Mouse (Mus musculus) liver, embryonic 13.5 days (tissue): ENCODE results near the gene Sh3bp2. TPM values are rescaled to one million over a fixed set of nuclear protein-coding genes. Genes with fewer than 3 reads are reported as not detected.
A peak's percentile ranks its signal among the peaks of the same experiment; 100 is the strongest.
"Not testable (repeated sequence)": the region's sequence is repeated elsewhere in the genome, so short reads cannot be mapped to it uniquely, and the experiment has no call there.

Source experiments
- ATAC-seq: fragments of 200-750 bp; cut with Nextera tagmentation; 2 replicates; pipeline ENCODE4 v1.8.0; 2017; ENCODE audit warnings: low read depth, mild to moderate bottlenecking, moderate number of reproducible peaks, moderate library complexity
- DNase-seq: peaks from one replicate; pipeline ENCODE4 v3.0.0; 2022
- H3K27ac ChIP-seq: fragments of 300-500 bp; sonication (generic); 2 replicates; pipeline ENCODE4 v1.5.1; 2015; ENCODE audit warnings: moderate library complexity, mild to moderate bottlenecking, inconsistent platforms
- H3K27me3 ChIP-seq: fragments of 300-500 bp; sonication (generic); 2 replicates; pipeline ENCODE4 v1.6.1; 2015; ENCODE audit warnings: mild to moderate bottlenecking, inconsistent platforms
- H3K36me3 ChIP-seq: fragments of 300-500 bp; sonication (generic); 2 replicates; pipeline ENCODE4 v1.6.1; 2015; ENCODE audit warnings: mild to moderate bottlenecking, inconsistent platforms
- H3K4me1 ChIP-seq: fragments of 300-500 bp; sonication (generic); replicated peaks from 2 replicates; pipeline ENCODE4 v1.6.1; 2015; ENCODE audit warnings: inconsistent platforms
- H3K4me2 ChIP-seq: fragments of 300-500 bp; sonication (generic); 2 replicates; pipeline ENCODE4 v1.6.1; 2015; ENCODE audit warnings: inconsistent platforms, mild to moderate bottlenecking, moderate library complexity
- H3K4me3 ChIP-seq: fragments of 300-500 bp; sonication (generic); replicated peaks from 2 replicates; pipeline ENCODE4 v1.5.1; 2015; ENCODE audit warnings: mild to moderate bottlenecking, inconsistent platforms
- H3K9ac ChIP-seq: fragments of 300-500 bp; sonication (generic); 2 replicates; pipeline ENCODE4 v1.6.1; 2015; ENCODE audit warnings: mild to moderate bottlenecking, inconsistent platforms
- H3K9me3 ChIP-seq: fragments of 300-500 bp; sonication (generic); replicated peaks from 2 replicates; pipeline ENCODE4 v1.6.1; 2016; ENCODE audit warnings: inconsistent platforms
- WGBS: fragments of 180-500 bp; shearing (Covaris S2); methylation state at CpG from one replicate; pipeline ENCODE4 v1.1.7; 2015; ENCODE audit not compliant: insufficient replicate concordance; 5-methylcytosine and 5-hydroxymethylcytosine counted together
- microRNA-seq: library from miRNA; unstranded; fragments of <30 nt; microRNA quantifications from one replicate; pipeline ENCODE4, GENCODE M21; 2016
- polyA plus RNA-seq: library from polyadenylated mRNA; unstranded; fragments of >200 nt; fragmentation: Nextera tagmentation; extraction: Ambion mirVana; gene quantifications from 2 replicates; pipeline ENCODE4 v1.2.1, GENCODE M21; 2015

Sh3bp2 gene
- polyA plus RNA-seq, 1 experiment from 2014 or later, result 2.4 TPM

DNA sequence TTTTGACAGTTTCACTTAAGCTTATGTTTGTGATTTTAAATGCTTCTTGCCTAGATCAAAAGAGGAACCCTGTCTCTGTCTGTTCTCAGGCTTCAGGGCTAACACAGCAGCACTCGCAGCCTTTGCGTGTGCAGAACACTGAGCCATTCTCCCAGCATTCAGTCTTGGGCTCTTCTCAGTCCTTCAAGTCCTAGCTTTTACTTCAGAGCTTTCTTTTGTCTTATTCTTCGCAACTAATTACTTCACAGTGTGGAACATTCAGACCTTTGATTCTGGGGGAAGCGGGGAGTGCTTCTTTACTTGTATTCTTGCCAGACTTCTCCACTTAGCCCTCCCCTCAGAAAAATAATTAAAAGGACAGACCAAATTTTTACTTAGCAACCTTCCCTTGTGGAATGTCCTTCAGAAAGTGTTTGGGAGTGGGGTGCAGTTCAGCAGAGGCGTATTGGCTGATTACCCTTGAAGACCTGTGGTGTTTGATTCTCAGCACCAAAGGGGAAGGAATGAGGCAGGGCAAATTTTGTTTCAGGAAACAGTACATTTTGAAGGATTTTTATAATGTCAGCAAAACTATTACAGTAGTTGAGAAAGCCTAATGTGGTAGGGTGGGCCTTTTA lies 65.9 kb downstream of the Sh3bp2 start:
- no peak for ATAC-seq
- Histone ChIP-seq H3K4me2 (no peak overlapping the region), H3K36me3 (peaks cover 42% of the 10 kb centered on the region), H3K9me3 (no peaks in the 10 kb centered on the region), H3K4me1 (peaks cover 46% of the 10 kb centered on the region), H3K9ac (no peak overlapping the region), H3K4me3 (no peak overlapping the region), H3K27me3 (no peaks in the 10 kb centered on the region), H3K27ac (no peak overlapping the region)
- WGBS, result 88% methylated on average over 5 of the region's 5 CpGs
- DNase-seq, result no peak

DNA sequence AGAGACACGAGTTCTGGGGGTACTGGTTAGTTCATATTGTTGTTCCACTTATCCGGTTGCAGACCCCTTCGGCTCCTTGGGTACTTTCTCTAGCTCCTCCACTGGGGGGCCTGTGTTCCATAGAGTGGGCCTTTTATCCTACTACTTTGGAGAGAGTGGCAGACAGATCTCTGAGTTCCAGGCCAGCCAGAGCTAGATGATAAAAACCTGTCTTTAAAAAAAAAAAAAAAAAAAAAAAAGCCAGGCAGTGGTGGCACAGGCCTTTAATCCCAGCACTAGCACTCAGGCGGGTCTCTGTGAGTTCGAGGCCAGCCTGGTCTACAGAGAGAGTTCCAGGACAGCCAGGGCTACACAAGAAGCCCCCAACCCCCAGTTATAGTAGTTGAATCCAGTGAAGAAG lies 66.6 kb downstream of the Sh3bp2 start:
- H3K27me3 ChIP-seq, ATAC-seq, H3K9me3 ChIP-seq, H3K27ac ChIP-seq, H3K9ac ChIP-seq, H3K4me2 ChIP-seq, DNase-seq, H3K4me3 ChIP-seq: not testable (repeated sequence)
- H3K36me3 ChIP-seq, result peaks cover 43% of the 10 kb centered on the region
- 82% methylated on average over 5 of the region's 5 CpGs for WGBS
- H3K4me1 ChIP-seq, result peaks cover 45% of the 10 kb centered on the region

DNA sequence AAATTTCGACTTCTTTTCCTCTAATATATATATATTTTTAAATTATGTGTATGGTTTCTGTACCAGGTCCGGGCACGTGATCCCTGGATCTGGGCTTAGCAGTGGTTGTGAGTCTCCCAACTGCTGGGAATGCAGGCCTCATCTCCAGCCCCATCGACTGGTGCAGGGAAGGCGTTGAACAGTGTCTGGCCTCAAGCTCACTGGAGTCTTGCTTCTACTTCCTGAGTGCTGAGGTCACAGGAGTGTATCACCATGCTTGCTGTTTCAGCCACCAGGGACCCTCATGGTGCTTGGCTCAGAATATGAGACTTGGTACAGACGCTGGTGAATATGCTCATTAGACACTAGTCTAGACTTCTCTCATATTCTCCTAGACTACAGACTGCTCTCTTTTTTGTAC lies 67.0 kb downstream of the Sh3bp2 start:
- DNase-seq, result no peak
- H3K36me3 ChIP-seq, result peaks cover 48% of the 10 kb centered on the region
- WGBS, result 93% methylated on average over 6 of the region's 6 CpGs
- H3K4me2 ChIP-seq, result no peak overlapping the region
- no peak overlapping the region for H3K4me3 ChIP-seq
- ATAC-seq, result no peak
- no peaks in the 10 kb centered on the region for H3K27me3 ChIP-seq
- H3K4me1 ChIP-seq, result peaks cover 45% of the 10 kb centered on the region
- no peak overlapping the region for H3K27ac ChIP-seq
- no peaks in the 10 kb centered on the region for H3K9me3 ChIP-seq
- no peak overlapping the region for H3K9ac ChIP-seq

DNA sequence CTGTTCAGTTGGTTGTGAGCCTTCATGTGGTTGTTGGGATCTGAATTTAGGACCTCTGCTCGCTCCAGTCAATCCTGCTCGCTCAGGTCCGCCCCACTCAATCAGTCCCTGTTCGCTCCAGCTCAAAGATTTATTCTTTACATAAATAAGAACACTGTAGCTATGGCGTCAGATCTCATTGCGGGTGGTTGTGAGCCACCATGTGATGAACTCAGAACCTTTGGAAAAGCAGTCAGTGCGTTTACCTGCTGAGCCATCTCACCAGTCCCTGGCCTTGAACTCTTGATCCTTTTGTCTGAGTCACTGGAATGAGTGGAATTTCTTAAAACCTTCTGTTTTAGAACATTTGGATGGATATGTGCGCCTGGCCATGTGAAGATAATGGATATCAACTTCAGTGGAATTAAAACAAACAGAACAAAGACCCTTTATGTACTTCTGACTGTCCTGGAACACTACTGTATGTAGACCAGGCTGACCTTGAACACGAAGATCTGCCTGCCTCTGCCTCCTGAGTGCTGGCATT lies 67.6 kb downstream of the Sh3bp2 start:
- H3K4me2 ChIP-seq, result no peak overlapping the region
- H3K4me3 ChIP-seq, result no peak overlapping the region
- WGBS, result 92% methylated on average over 9 of the region's 9 CpGs
- ATAC-seq (no peak), DNase-seq (no peak)
- no peaks in the 10 kb centered on the region for H3K9me3 ChIP-seq
- peaks cover 48% of the 10 kb centered on the region for H3K36me3 ChIP-seq
- no peak overlapping the region for H3K9ac ChIP-seq
- no peaks in the 10 kb centered on the region for H3K27me3 ChIP-seq
- no peak overlapping the region for H3K27ac ChIP-seq
- H3K4me1 ChIP-seq, result peaks cover 39% of the 10 kb centered on the region

DNA sequence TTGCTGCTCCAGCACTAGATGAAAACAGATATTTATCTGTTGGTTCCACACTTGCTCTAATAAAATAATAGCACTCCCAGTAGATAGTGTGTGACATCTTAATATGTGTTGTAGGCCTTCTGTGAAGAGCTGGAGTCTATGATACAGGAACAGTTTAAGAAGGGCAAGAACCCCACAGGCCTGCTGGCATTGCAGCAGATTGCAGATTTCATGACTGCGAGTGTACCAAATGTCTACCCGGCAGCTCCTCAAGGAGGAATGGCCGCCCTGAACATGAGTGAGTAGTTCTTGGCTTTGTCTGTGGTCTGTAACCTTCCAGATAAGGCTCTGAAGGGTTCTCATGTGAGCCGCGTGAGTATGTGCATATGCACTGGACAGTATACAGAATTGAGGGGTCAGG lies 78.9 kb downstream of the Sh3bp2 start:
- Histone ChIP-seq H3K4me3 (no peak overlapping the region), H3K4me2 (no peak overlapping the region), H3K4me1 (no peaks in the 10 kb centered on the region), H3K9me3 (no peaks in the 10 kb centered on the region), H3K27me3 (no peaks in the 10 kb centered on the region), H3K27ac (no peak overlapping the region), H3K9ac (no peak overlapping the region), H3K36me3 (peaks cover 91% of the 10 kb centered on the region)
- DNase-seq (no peak), ATAC-seq (no peak)
- WGBS, result 66% methylated on average over 5 of the region's 5 CpGs

DNA sequence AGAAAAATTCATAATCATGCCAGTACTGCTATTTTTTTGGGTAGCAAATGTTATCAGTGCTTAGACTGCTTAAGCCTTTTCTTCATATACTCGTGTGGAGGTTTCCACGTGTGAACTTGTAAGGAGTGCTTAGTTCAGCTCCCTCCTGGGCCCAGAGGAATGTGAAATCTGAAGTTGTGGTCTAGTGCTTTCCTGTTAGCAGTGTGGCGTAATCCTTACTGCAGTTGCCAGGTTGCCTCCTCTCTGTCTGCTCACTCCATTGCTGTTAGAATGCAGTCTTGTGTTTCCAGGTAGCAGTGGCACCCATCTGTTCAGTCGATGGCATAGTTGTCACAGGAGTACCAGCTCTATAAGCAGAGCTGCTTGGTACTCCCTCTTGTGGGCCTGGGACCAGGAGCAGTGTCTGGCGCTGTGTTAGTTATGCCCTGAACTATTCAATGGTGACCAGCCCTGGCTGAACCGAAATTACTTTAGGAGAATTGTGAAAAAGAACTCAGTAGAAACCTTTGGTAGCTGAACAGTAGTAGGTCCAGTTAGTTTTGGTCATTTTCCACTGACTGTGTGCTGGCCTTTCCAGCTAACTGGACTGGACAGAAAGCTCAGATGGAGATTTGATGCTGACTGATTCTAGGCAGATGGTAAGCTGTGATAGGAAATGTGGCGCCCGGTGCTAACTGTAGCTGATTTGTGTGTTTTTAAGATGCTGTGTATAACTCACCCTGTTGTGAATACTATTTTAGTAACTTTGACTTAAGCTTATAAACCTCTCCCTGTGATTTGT lies 81.7 kb downstream of the Sh3bp2 start:
- Histone ChIP-seq H3K4me3 (no peak overlapping the region), H3K36me3 (peaks cover 92% of the 10 kb centered on the region), H3K4me1 (no peaks in the 10 kb centered on the region), H3K27me3 (no peaks in the 10 kb centered on the region), H3K9me3 (no peaks in the 10 kb centered on the region), H3K4me2 (no peak overlapping the region), H3K9ac (no peak overlapping the region), H3K27ac (no peak overlapping the region)
- 74% methylated on average over 8 of the region's 8 CpGs for WGBS
- ATAC-seq (no peak), DNase-seq (no peak)

DNA sequence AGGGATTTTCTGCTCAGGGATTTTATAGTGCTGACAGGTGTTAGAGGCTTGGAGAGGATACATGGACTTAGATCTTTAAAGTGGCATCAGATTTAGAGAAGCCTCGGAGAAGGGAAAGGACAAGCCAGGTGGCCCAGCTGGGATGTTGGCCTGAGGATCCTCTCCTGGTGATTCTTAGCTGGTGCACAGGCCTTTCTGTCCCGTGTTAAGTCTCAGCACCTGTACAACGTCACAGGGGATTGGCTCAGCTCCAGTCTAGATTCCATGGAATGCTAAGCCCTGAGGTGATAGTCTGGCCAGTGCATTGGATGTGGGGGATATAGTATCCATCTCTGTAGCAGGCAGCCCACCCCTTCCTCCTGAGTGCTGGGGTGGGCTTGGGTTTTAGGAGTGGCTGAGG lies 82.6 kb downstream of the Sh3bp2 start:
- peaks cover 91% of the 10 kb centered on the region for H3K36me3 ChIP-seq
- no peaks in the 10 kb centered on the region for H3K27me3 ChIP-seq
- 85% methylated on average over 3 of the region's 3 CpGs for WGBS
- H3K4me2 ChIP-seq, result no peak overlapping the region
- no peak overlapping the region for H3K27ac ChIP-seq
- H3K4me3 ChIP-seq, result no peak overlapping the region
- H3K4me1 ChIP-seq, result no peaks in the 10 kb centered on the region
- H3K9me3 ChIP-seq, result no peaks in the 10 kb centered on the region
- no peak for ATAC-seq
- H3K9ac ChIP-seq, result no peak overlapping the region
- no peak for DNase-seq

DNA sequence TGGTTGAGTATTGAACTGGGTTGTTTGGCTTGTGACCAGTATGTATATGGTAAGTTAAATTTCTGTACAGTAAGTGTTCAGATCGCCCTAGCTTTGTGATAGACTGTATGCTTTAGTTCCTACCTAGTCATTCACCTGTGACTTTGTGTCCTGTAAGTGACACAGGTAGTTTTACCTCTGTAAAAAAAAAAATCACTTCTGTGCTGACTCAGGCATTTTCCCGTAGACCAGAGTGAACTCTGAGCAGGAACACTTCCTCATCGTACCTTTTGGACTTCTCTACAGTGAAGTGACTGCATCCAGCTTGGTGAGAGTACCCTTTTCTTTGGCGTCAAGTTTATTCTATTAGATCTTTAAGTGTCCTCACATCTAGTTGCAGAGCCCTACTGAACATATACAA lies 84.3 kb downstream of the Sh3bp2 start:
- H3K9ac ChIP-seq, result no peak overlapping the region
- ATAC-seq, result no peak
- H3K9me3 ChIP-seq, result no peaks in the 10 kb centered on the region
- DNase-seq, result no peak
- no peak overlapping the region for H3K4me2 ChIP-seq
- H3K4me1 ChIP-seq, result no peaks in the 10 kb centered on the region
- no peak overlapping the region for H3K4me3 ChIP-seq
- 82% methylated on average over 4 of the region's 4 CpGs for WGBS
- no peak overlapping the region for H3K27ac ChIP-seq
- H3K36me3 ChIP-seq, result peaks cover 96% of the 10 kb centered on the region
- H3K27me3 ChIP-seq, result no peaks in the 10 kb centered on the region

Small RNA genes lying within 50 kb of the gene (microRNA-seq; reads per million reads assigned to microRNA genes)
- 14.1 reads per million, percentile 29 among the genes with 10 or more reads in this experiment for gene Mir7036b

Other genes starting within 250 kb of the Sh3bp2 start
- gene Zfyve28, start 237.4 kb upstream of the Sh3bp2 start, polyA plus RNA-seq, result 0.02 TPM in 1 of 2 replicates, not detected in the other
- not detected in 2 replicates for gene Cfap99, start 237.2 kb upstream of the Sh3bp2 start, polyA plus RNA-seq
- gene Rnf4, start 189.5 kb upstream of the Sh3bp2 start, polyA plus RNA-seq, result 79.1 and 89.1 TPM in 2 replicates
- gene Fam193a, start 155.9 kb upstream of the Sh3bp2 start, polyA plus RNA-seq, result 3.8 and 3.9 TPM in 2 replicates
- 5.4 and 6.6 TPM in 2 replicates for gene Tnip2, start 11.8 kb upstream of the Sh3bp2 start, polyA plus RNA-seq
- 124 and 133 TPM in 2 replicates for gene Add1, start 47.8 kb downstream of the Sh3bp2 start, polyA plus RNA-seq
- gene Mfsd10, start 111.4 kb downstream of the Sh3bp2 start, polyA plus RNA-seq, result 56.3 and 65.9 TPM in 2 replicates
- gene Nop14, start 134.3 kb downstream of the Sh3bp2 start, polyA plus RNA-seq, result 19.8 and 24.2 TPM in 2 replicates
- gene Grk4, start 134.5 kb downstream of the Sh3bp2 start, polyA plus RNA-seq, result 0.42 and 0.67 TPM in 2 replicates
- 4.8 and 4.9 TPM in 2 replicates for gene Htt, start 235.9 kb downstream of the Sh3bp2 start, polyA plus RNA-seq